Mouse (Mus musculus) naive thymus-derived CD4-positive, alpha-beta T cell, adult 2 months (primary cell): ENCODE results near the gene Fam110a.

Source experiments
- DNase-seq: peaks from one replicate; pipeline ENCODE4 v3.0.0-alpha.2; 2011; ENCODE audit warnings: low read depth

The Fam110a gene

DNA sequence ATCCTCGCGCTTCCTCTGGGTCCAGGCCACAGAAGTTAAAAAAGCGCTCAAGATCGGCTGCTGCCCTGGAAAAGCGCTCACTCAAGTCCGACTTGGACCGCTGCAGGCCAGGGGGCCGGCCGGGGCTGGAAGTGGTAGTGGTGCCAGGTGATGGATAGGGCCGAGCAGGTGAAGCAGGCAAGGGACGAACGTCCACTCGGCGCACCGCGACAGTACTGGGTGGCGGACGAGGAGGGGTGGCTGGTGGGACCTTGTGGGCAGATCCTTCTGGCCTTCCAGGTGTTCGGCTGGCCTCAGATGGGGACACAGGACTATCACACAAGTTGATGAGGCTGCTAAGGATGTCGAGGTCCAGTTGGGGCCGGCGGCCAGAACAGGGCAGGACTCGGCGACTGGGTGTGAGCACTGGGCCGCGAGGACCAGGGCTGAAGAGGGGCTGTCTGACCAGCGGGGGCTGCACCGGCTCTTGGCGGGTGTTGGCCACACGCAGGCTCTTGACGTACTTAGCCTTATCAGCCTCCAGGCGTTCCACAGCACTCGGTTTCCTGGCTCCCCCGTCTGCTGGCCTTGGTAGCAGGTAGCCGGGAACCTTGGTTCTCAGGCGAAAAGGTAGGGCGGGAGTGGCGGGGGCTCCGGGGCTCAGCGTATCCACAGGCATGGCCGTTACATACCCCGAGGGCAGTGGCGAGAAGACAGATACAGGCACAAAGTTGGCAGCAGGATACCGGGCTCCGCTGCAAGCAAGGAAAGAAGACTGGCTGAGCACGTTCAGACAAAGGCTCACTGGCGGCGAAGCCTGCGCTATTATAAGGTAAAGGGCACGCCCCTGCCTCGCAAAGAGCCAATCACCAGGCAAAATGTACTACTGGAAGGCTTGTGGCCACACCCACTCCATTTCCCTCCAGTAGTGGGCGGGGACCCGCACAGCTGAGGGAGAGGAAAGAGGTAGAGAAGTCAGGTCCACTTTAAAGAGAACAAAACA lies 9.5 kb downstream of the Fam110a start:
- DNase-seq = peak; percentile 90

DNA sequence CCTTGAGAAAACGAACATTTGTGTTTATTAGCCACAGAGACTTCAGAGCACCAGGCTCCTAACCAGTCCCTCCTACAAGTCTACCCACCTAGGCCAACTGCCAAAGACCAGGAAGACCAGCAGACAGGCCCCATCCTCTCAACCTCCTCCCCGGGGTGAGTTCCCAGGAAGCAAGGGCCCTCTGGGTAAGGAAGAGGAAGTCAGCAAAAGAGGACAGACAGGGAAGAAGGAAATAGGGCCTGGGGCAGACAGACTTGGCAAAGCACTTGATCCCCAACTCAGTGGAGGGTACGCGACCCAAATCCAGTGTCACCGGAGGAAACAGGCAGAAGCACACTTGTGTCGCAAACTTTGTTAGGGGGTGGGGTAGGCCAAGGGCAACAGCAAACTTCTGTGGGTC lies 10.6 kb downstream of the Fam110a start:
- no peak for DNase-seq

DNA sequence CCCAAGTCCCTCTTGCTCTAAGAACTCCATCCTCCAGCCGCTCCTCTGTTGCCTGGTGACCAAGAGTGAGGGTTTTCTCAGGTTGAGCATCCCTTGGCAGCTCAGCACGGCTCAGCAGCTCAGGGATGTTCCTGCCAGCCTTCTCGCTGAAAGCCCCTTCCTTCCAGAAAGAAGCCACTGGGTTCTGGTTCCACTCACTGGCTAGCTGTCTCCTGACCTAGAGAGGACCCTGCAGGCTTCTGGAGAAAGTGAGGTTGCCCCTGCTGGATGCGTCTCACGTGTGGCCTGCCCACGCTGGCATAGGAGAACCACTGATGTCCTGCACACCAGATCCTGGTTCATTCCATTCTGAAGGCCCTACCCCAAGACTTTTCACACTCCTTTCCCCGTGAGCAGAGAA lies 11.0 kb downstream of the Fam110a start:
- DNase-seq = no peak

GRCm38 (mm10) chr2:151968451-151968850 lies 11.6 kb downstream of the Fam110a start:
- DNase-seq = no peak

GRCm38 (mm10) chr2:151967792-151968191 lies 12.2 kb downstream of the Fam110a start:
- DNase-seq = no peak

DNA sequence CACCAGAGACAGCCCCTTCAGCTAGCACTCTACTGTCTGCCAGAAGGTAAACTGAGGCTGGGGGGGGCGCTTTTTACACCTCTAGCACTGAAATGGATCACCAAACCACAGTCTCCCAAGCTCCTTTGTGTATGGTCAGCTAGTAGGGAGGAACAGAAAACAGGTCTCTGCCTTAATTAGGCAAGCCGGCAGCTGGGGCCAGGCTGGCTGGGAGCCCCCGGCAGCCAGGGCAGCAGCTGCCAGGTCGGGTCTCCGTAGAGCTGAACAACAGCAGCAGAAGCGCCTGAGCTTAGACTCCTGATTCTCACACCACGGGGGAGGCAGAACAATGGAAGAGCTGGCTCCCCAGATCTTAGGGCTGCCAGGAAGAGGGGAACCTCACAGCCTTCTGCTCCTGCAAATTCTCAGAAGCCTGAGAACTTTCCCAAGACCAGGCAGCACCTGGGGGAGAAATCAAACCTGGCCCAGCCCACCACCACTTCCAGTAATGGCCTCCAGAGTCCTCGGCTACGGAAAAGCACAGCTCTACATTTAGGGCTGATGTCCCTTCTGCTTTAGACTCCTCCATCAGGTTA lies 12.8 kb downstream of the Fam110a start:
- DNase-seq = no peak

DNA sequence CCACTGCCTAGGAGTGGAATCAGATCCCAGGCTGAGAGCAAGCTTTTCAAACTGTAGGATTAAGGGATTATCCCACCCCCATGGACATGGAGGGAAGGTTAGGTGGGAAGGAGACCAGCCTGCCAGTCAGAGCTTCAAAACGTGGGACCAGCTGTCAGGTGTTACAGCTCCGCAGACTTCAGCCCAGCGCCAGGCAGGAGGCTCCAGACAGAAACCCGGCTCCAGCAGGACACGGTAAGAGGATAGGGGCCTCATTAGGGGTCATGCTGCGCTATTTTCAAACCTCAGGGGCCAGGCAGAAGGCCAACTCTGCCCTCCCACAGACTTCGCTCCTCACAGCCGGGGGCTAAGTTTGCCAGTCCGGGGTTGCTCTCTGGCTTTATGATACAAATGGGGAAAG lies 16.0 kb downstream of the Fam110a start:
- no peak for DNase-seq

GRCm38 (mm10) chr2:151963319-151963718 lies 16.7 kb downstream of the Fam110a start:
- no peak for DNase-seq

DNA sequence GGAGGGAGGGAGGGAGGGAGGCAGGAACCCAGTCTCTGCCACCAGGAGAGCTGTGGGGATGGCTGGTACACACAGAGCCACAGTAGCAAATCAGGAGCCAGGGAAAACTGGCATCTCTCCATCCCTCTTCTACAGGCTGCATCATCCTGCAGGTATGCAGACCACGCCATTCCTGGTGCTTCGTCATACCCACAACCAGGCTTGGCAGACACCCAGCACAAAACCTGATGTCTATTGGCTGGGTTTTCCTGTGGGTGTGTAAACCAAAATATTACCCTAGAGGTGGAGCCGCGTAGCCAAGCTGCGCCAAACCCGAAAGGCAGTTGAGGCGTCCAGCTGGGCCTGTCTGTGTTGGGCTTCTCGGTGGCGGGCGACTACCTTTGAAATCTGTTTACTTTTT lies 17.5 kb downstream of the Fam110a start:
- DNase-seq = no peak

DNA sequence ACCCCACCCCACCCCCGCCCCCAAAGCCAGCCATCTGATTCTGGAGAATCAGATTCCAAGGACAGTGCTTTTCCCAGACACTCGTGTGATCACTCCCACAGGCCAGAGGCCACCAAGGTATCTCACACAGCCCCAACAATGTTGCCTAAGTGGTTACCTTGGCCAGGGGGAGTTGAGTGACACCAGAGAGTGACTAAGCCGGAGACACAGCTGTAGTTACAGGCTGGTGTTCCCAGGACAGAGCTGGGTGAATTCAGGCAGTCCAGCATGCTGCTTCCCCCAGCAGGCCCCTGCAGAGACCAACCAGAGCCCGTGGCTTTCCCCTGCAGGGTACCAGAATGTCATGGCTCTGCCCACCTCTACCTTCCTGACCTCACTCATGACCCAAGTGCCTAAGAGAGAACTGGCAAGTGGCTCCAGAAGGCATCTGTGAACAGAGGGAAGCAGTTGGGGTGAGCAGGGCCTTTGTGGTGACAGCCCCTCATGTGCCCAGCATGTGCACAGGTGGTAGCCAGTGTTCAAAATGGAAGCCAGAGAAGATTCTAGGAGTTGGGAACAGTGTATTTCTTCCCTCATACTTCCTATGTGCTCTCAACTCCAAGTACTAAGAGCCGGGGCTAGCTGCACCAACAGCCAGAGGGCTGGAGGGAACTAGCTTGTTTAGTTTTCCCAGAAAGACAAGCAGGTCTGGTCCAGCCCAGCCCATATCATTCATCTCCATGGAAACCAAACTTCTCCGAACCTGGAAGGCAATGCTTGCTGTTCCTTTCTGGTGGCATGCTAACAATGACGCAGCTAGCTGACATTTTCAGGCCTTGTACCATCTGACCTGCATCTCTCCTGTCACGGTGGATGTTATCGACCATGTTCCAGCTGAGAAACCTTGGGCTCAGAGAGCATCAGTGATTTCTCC lies 18.5 kb downstream of the Fam110a start:
- no peak for DNase-seq

- peak; percentile 65 for DNase-seq
Observed at GRCm38 (mm10) chr2:151959274-151959673, 20.7 kb downstream of the Fam110a start.

- no peak for DNase-seq
Observed at GRCm38 (mm10) chr2:151956500-151957137, 23.4 kb downstream of the Fam110a start.

GRCm38 (mm10) chr2:151953665-151954064 lies 26.4 kb downstream of the Fam110a start:
- DNase-seq = no peak

GRCm38 (mm10) chr2:151949082-151949774 lies 30.8 kb downstream of the Fam110a start:
- DNase-seq = no peak

- DNase-seq = no peak
Observed at GRCm38 (mm10) chr2:151948311-151948710, 31.7 kb downstream of the Fam110a start.

DNA sequence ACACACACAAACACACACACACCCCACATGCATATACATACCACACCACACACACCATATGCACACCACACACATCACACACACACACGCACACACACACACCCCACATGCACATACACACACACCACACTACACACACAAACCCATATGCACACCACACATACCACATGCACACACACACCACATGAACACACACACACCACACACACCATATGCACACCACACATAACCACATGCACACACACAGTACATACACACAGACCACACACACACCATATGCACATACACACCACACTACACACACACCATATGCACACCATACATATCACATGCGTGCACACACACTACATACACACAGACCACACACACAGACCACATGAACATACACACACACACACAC lies 32.4 kb downstream of the Fam110a start:
- DNase-seq = no peak

- peak; percentile 51 for DNase-seq
Observed at GRCm38 (mm10) chr2:151944106-151944505, 35.9 kb downstream of the Fam110a start.

DNA sequence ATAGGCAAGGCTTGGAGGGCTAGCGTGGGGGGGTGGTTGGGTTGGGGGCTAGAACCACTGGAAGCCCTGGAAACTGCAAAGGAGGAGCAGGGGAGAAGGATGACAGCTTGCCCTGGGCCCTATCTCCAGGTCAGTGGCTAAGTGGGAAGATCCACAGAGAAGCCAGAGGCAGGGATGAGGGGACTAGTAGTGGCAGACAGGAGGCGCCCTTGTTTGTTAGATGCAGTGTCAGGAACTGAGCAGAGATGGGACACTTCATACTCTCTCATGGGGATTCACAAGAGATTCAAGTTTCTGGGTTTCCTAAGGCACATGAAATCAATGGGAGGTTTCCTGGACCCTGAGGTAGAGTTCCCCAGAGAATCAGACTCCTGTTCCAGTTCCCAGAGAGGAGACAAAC lies 38.8 kb downstream of the Fam110a start:
- peak; percentile 43 for DNase-seq

DNA sequence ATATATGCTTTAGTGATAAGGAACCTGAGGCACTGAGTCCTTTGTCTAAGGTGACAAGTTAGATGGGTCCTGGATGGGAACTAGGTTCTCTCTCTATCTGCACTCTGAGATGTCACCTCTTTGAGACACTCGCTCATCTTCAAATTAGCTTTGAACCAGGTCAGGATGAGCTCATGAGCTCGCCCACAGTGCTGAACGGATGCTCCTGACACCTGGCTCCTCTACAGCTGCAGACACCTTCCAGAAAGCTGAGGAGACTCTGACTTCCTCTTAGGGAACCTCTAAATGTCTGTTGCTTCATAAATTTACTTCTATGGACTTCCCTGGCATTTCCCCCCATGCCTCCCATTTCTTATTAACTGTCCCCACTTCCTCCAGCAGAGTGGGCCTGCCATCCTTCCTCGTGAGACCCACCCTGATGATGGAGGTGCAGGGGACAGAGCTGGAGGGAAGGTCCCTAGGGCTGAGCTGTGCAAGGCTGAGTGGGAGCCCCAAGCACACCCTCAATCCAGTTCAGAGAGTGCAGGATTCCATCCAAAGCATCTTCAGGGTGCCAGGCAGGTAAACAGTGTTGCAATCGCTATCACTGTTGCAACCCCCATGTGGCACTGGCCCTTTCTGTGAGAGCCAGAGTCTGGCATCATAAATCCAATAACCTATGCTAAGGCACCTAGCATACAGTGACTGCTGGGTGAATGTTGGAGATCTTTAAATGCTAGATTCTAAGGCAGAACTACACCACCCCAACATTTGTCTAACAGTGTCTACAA lies 40.2 kb downstream of the Fam110a start:
- no peak for DNase-seq

GRCm38 (mm10) chr2:151938780-151939200 lies 41.2 kb downstream of the Fam110a start:
- DNase-seq = no peak
